Mouse (Mus musculus): ENCODE data around the gene Gas6.

DNA sequence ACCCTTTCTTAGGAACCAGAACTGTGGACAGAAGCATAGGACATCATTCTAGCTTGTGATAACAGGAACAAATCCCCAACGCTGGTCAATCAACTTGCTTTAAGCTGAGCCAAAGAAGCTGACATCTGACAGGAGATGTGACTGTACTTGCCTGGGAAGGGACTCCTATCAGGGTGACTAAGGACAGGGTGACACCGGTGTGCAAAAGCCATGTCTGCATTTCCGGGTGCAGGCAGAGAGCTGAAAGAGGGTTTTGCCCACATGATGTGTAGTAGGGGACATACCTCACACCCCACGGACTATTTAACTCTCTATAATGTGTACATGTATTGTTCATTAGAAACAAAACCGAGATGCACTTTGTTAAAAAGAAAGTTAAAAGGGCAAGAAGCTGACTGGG lies 11.1 kb downstream of the Gas6 start:
- TF ChIP-seq CTCF (IDR thresholded peaks at IDR 0.05) (no peak), EP300 (IDR thresholded peaks at IDR 0.05) (no peak)
